Mouse (Mus musculus) bone marrow macrophage, adult 2 months (primary cell): ENCODE results near the gene Thsd4.

Experiments used
- CTCF ChIP-seq: IDR thresholded peaks from 2 replicates; pipeline ENCODE4 v1.5.1; 2012; ENCODE audit warnings: low read depth, mild to moderate bottlenecking, low read length, moderate library complexity
- POLR2A ChIP-seq: IDR thresholded peaks from 2 replicates; pipeline ENCODE4 v1.6.1; 2012; ENCODE audit warnings: mild to moderate bottlenecking, low read depth, low read length, borderline replicate concordance

DNA sequence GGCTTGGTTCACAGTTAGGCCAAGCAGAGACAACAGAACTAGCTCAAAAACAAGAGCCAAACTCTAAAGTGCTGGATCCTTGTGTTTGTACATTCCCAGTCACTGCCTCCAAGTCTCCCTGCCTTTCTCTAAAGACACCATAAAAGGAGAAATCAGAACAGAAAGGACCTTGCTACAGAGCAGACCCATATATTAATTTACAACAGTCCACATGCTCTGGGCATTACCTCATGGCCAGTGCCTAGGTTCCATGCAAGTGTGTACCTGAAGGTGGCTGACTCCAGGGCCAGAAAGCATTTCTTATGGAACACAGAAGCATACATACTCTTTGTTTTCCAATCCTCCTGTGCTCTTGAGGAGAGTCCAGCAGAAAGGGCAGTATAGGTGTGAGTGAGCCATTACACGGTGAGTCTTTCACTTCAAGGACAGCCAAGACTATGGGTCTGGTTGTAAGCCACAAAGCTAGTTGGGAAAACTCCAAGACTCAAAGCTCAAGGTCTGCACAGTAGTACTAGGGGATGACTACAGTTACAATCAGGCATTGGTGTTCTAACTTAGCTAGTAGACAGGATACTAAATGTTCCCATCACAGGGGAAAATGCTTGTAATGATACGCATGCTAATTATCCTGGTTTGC, 216.5 kb downstream of the Thsd4 start:
- TF ChIP-seq POLR2A (no peak), CTCF (no peak)
